Mouse (Mus musculus) hindbrain, embryonic 10.5 days (tissue): ENCODE measurements at regions not wholly inside any gene's neighbourhood (a gene's known extent, or its start where the extent isn't known, plus 50 kb on each side); places are given as distances from the start of the nearest gene placed in this dataset.

ENCODE experiments used
- DNase-seq: peaks from one replicate; pipeline ENCODE4 v3.0.0-alpha.2; 2017; ENCODE audit warnings: low spot score
- H3K27ac ChIP-seq: fragments of 300-500 bp; sonication (generic); 2 replicates; pipeline ENCODE4 v1.5.1; 2016; ENCODE audit warnings: mild to moderate bottlenecking, moderate library complexity
- H3K27me3 ChIP-seq: fragments of 300-500 bp; sonication (generic); 2 replicates; pipeline ENCODE4 v1.6.1; 2016; ENCODE audit warnings: mild to moderate bottlenecking; ENCODE audit not compliant: poor library complexity, insufficient read depth, severe bottlenecking
- H3K36me3 ChIP-seq: fragments of 300-500 bp; sonication (generic); 2 replicates; pipeline ENCODE4 v1.6.1; 2016; ENCODE audit warnings: mild to moderate bottlenecking, moderate library complexity
- H3K4me1 ChIP-seq: fragments of 300-500 bp; sonication (generic); replicated peaks from 2 replicates; pipeline ENCODE4 v1.6.1; 2016; ENCODE audit warnings: mild to moderate bottlenecking
- H3K4me3 ChIP-seq: fragments of 300-500 bp; sonication (generic); 2 replicates; pipeline ENCODE4 v1.5.1; 2016; ENCODE audit warnings: mild to moderate bottlenecking, moderate library complexity
- H3K9me3 ChIP-seq: fragments of 300-500 bp; sonication (generic); 2 replicates; pipeline ENCODE4 v1.6.1; 2016; ENCODE audit warnings: mild to moderate bottlenecking, moderate library complexity

- H3K9me3 ChIP-seq = no peaks in the 10 kb centered on the region
- no peak for DNase-seq
- peaks cover 6% of the 10 kb centered on the region; the same call in 1 of the 2 replicates for H3K4me1 ChIP-seq
- H3K4me3 ChIP-seq = no peak overlapping the region
- no peaks in the 10 kb centered on the region for H3K27me3 ChIP-seq
- no peaks in the 10 kb centered on the region for H3K36me3 ChIP-seq
- no peak overlapping the region for H3K27ac ChIP-seq
Observed at GRCm38 (mm10) chr8:98214019-98214418, 1202.3 kb downstream of the Cdh8 start.
